In genomic region chr4:64562511-64562910, GRCm38 (mm10) we compare ENCODE assay signal across 12 mouse cellular contexts.
"Had no signal": no experiment of that assay in that cellular context is flagged by ENCODE, and none has a peak within 500 bp of the region (broad histone marks: within the 10 kb centered on the region; RNA-seq: fewer than 3 reads in every experiment).

No protein-coding gene starts in this region.

- DNase-seq: left cerebral cortex, postnatal 4 days; liver; liver, embryonic 13.5 days; liver, postnatal 0 days; lung, adult 18-20 months; lung, adult 2 months; lung, embryonic 14.5 days; lung, postnatal 10 days; lung, postnatal 14 days; lung, postnatal 36 days; lung, postnatal 4 days; midbrain, embryonic 14.5 days had no signal
